Mouse (Mus musculus) neural tube, embryonic 11.5 days (tissue): ENCODE results near the gene Slc2a4. TPM values are rescaled to one million over a fixed set of nuclear protein-coding genes. Genes with fewer than 3 reads are reported as not detected.
A peak's percentile ranks its signal among the peaks of the same experiment; 100 is the strongest.

Source experiments
- ATAC-seq: fragments of 200-750 bp; cut with Nextera tagmentation; 2 replicates; pipeline ENCODE4 v1.8.0; 2017; ENCODE audit warnings: moderate number of reproducible peaks, mild to moderate bottlenecking, moderate TSS enrichment, moderate library complexity; ENCODE audit not compliant: insufficient read depth, low FRiP score, low TSS enrichment
- DNase-seq: peaks from one replicate; pipeline ENCODE4 v3.0.0-alpha.2; 2015; ENCODE audit warnings: low spot score
- H3K27ac ChIP-seq: fragments of 300-500 bp; sonication (generic); 2 replicates; pipeline ENCODE4 v1.5.1; 2014; ENCODE audit warnings: low read depth, mild to moderate bottlenecking, low read length
- H3K27me3 ChIP-seq: fragments of 300-500 bp; sonication (generic); 2 replicates; pipeline ENCODE4 v1.6.1; 2014; ENCODE audit warnings: mild to moderate bottlenecking, low read length, mixed read lengths; ENCODE audit not compliant: control insufficient read depth, insufficient read depth
- H3K36me3 ChIP-seq: fragments of 300-500 bp; sonication (generic); 2 replicates; pipeline ENCODE4 v1.6.1; 2014; ENCODE audit warnings: mild to moderate bottlenecking, low read length, moderate library complexity, mixed read lengths; ENCODE audit not compliant: control insufficient read depth, insufficient read depth
- H3K4me1 ChIP-seq: fragments of 300-500 bp; sonication (generic); 2 replicates; pipeline ENCODE4 v1.6.1; 2014; ENCODE audit warnings: low read length, mixed read lengths; ENCODE audit not compliant: control insufficient read depth, insufficient read depth
- H3K4me2 ChIP-seq: fragments of 300-500 bp; sonication (generic); 2 replicates; pipeline ENCODE4 v1.6.1; 2014; ENCODE audit warnings: low read depth, mild to moderate bottlenecking, moderate library complexity
- H3K4me3 ChIP-seq: fragments of 300-500 bp; sonication (generic); 2 replicates; pipeline ENCODE4 v1.5.1; 2014; ENCODE audit warnings: low read depth, low read length
- H3K9ac ChIP-seq: fragments of 300-500 bp; sonication (generic); 2 replicates; pipeline ENCODE4 v1.6.1; 2014; ENCODE audit warnings: mild to moderate bottlenecking, low read length
- H3K9me3 ChIP-seq: fragments of 300-500 bp; sonication (generic); 2 replicates; pipeline ENCODE4 v1.6.1; 2016; ENCODE audit warnings: low read length; ENCODE audit not compliant: control insufficient read depth
- WGBS: fragments of 180-500 bp; shearing (Covaris S2); extraction: QIAGEN DNeasy Blood & Tissue Kit; methylation state at CpG from one replicate; pipeline ENCODE4 v1.1.7; 2014; 5-methylcytosine and 5-hydroxymethylcytosine counted together
- polyA plus RNA-seq: library from polyadenylated mRNA; unstranded; fragments of >200 nt; fragmentation: Nextera tagmentation; extraction: Ambion mirVana; gene quantifications from 2 replicates; pipeline ENCODE4 v1.2.1, GENCODE M21; 2014

The Slc2a4 gene
- polyA plus RNA-seq, 1 experiment from 2014 or later: 11.4 TPM

- DNase-seq (peak; percentile 94), ATAC-seq (peak; percentile 55; the same call in 1 of the 2 replicates)
- Histone ChIP-seq H3K27me3 (no peaks in the 10 kb centered on the region), H3K4me3 (peak within 1 kb of the TSS; percentile 61), H3K9ac (peak within 1 kb of the TSS; percentile 75), H3K27ac (peak within 1 kb of the TSS; percentile 66), H3K4me1 (peaks cover 7% of the 10 kb centered on the region), H3K9me3 (no peaks in the 10 kb centered on the region), H3K4me2 (peak within 1 kb of the TSS; percentile 59), H3K36me3 (peaks cover 10% of the 10 kb centered on the region)
- under 1% methylated on average over 40 of the region's 40 CpGs for WGBS
These were observed 43.1 kb upstream of the Slc2a4 start, which contains the start of gene Gabarap for GRCm38 (mm10) chr11:69990850-69991691. TSS of gene Gabarap (plus strand) at chr11:69991143.

- Histone ChIP-seq H3K36me3 (peaks cover 14% of the 10 kb centered on the region), H3K4me1 (peaks cover 7% of the 10 kb centered on the region), H3K9ac (no peak overlapping the region), H3K9me3 (no peaks in the 10 kb centered on the region), H3K27me3 (no peaks in the 10 kb centered on the region), H3K4me2 (no peak overlapping the region), H3K27ac (no peak overlapping the region), H3K4me3 (no peak overlapping the region)
- DNase-seq: no peak
- no peak; the same call in 1 of the 2 replicates for ATAC-seq
- WGBS: 93% methylated on average over 8 of the region's 8 CpGs
These were observed 42.0 kb upstream of the Slc2a4 start for GRCm38 (mm10) chr11:69989949-69990348.

- H3K4me2 ChIP-seq: no peak overlapping the region
- WGBS: 91% methylated on average over 8 of the region's 8 CpGs
- peaks cover 17% of the 10 kb centered on the region for H3K36me3 ChIP-seq
- H3K27me3 ChIP-seq: no peaks in the 10 kb centered on the region
- DNase-seq (no peak), ATAC-seq (no peak)
- H3K4me1 ChIP-seq: peaks cover 8% of the 10 kb centered on the region
- H3K9ac ChIP-seq: no peak overlapping the region
- no peaks in the 10 kb centered on the region for H3K9me3 ChIP-seq
- no peak overlapping the region for H3K27ac ChIP-seq
- H3K4me3 ChIP-seq: no peak overlapping the region
These were observed 36.4 kb upstream of the Slc2a4 start for GRCm38 (mm10) chr11:69984431-69984830.

GRCm38 (mm10) chr11:69983377-69983776, 35.4 kb upstream of the Slc2a4 start:
- WGBS: 91% methylated on average over 4 of the region's 4 CpGs
- Histone ChIP-seq H3K4me2 (no peak overlapping the region), H3K9ac (no peak overlapping the region)

GRCm38 (mm10) chr11:69982877-69983276, 34.9 kb upstream of the Slc2a4 start:
- no peak overlapping the region for H3K27ac ChIP-seq
- peak overlapping the region; percentile 84 for H3K4me2 ChIP-seq
- whole genome bisulfite sequencing: 50% methylated on average over 5 of the region's 5 CpGs
- H3K27me3 ChIP-seq: no peaks in the 10 kb centered on the region
- no peak for ATAC-seq
- peaks cover 8% of the 10 kb centered on the region for H3K4me1 ChIP-seq
- peak overlapping the region; percentile 45; the same call in 1 of the 2 replicates for H3K9ac ChIP-seq
- H3K36me3 ChIP-seq: peaks cover 12% of the 10 kb centered on the region
- no peaks in the 10 kb centered on the region for H3K9me3 ChIP-seq
- DNase-seq: no peak
- peak overlapping the region; percentile 86; the same call in 1 of the 2 replicates for H3K4me3 ChIP-seq

More at GRCm38 (mm10) chr11:69983377-69983776, 35.4 kb upstream of the Slc2a4 start:
- Histone ChIP-seq H3K36me3 (peaks cover 12% of the 10 kb centered on the region), H3K27ac (no peak overlapping the region), H3K4me3 (no peak overlapping the region), H3K9me3 (no peaks in the 10 kb centered on the region), H3K4me1 (peaks cover 8% of the 10 kb centered on the region), H3K27me3 (no peaks in the 10 kb centered on the region)
- DNase-seq (no peak), ATAC-seq (no peak)

DNA sequence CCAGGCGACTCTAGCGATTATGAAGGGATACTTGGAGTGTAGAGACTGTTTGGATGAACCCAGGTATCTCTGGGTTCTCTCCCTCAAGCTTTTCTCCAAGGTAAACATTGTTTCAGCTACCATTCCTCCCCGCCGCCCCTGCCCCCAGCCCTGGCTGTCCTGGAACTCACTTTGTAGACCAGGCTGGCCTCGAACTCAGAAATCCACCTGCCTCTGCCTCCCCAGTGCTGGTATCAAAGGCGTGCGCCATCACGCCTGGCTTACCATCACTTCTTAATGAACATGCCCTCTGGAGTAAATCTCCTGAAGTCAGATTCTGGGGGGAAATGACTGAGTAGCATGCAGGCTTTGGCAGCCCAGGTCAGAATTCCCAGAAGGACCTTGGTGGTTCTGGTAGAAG, 34.2 kb upstream of the Slc2a4 start, which contains the start of gene Elp5:
Elp5 (minus strand) TSS at position 293 of the 400 bp plus-strand sequence.
- WGBS: 62% methylated on average over 8 of the region's 8 CpGs
- H3K27me3 ChIP-seq: no peaks in the 10 kb centered on the region
- ATAC-seq: no peak

DNA sequence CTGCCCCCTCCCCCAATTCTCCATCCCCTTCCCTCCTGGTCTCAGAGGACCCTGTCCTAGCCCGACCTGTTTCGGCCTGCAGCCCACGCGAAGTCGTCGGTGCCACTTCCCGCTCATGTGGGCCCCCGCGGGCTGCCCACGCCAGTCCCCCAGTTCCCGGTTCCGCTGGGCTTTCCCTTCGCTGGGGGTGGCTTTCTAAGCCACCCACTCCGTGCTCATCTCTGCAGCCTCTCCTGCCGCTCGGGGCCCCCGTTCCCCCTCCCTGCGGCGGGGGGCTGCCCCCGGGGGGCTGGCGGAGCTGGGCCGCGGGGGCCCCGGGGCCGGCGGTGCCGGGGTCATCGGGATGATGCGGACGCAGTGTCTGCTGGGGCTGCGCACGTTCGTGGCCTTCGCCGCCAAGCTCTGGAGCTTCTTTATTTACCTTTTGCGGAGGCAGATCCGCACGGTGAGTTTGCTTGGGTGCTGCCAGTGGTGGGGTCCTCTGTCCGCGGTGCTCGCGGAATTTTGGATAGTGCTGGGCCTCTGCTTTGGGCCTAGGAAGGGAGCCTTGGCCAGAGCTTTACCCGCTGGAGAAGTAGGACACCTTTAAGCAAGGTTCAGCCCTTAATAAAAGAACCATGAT, 33.3 kb upstream of the Slc2a4 start, which contains the start of gene Ctdnep1:
Ctdnep1 (plus strand) TSS at position 16 of the 622 bp plus-strand sequence.
- DNase-seq (no peak), ATAC-seq (peak; percentile 65)
- WGBS: under 1% methylated on average over 33 of the region's 43 CpGs
- Histone ChIP-seq H3K27me3 (no peaks in the 10 kb centered on the region), H3K9me3 (no peaks in the 10 kb centered on the region), H3K36me3 (peaks cover 12% of the 10 kb centered on the region), H3K4me1 (peaks cover 8% of the 10 kb centered on the region), H3K9ac (peak within 1 kb of the TSS; percentile 90), H3K4me3 (peak within 1 kb of the TSS; percentile 86), H3K4me2 (peak within 1 kb of the TSS; percentile 84), H3K27ac (peak within 1 kb of the TSS; percentile 97)

More for the DNA sequence above, 34.2 kb upstream of the Slc2a4 start, which contains the start of gene Elp5:
- Histone ChIP-seq H3K36me3 (peaks cover 12% of the 10 kb centered on the region), H3K4me3 (peak within 1 kb of the TSS; percentile 86), H3K9ac (peak within 1 kb of the TSS; percentile 90), H3K9me3 (no peaks in the 10 kb centered on the region), H3K27ac (peak within 1 kb of the TSS; percentile 97), H3K4me2 (peak within 1 kb of the TSS; percentile 84), H3K4me1 (peaks cover 8% of the 10 kb centered on the region)
- DNase-seq: no peak

GRCm38 (mm10) chr11:69980196-69981140, 32.5 kb upstream of the Slc2a4 start:
- Histone ChIP-seq H3K4me2 (peak overlapping the region; percentile 84), H3K36me3 (peaks cover 13% of the 10 kb centered on the region), H3K27me3 (no peaks in the 10 kb centered on the region), H3K27ac (peak overlapping the region; percentile 97), H3K9ac (peak overlapping the region; percentile 90), H3K4me1 (peaks cover 8% of the 10 kb centered on the region), H3K9me3 (no peaks in the 10 kb centered on the region), H3K4me3 (peak overlapping the region; percentile 86)
- DNase-seq (peak; percentile 99), ATAC-seq (peak; percentile 87)
- WGBS: under 1% methylated on average over 51 of the region's 60 CpGs
